Mouse (Mus musculus) monocyte, adult 2 months (primary cell): ENCODE measurements around the gene Per1.

Experiments
- DNase-seq, 2 experiments: peaks; one replicate each; pipeline ENCODE4 v3.0.0; 2022; ENCODE audit warnings: low spot score in 2 of 2, low read depth in 1 of 2

Per1 gene

DNA sequence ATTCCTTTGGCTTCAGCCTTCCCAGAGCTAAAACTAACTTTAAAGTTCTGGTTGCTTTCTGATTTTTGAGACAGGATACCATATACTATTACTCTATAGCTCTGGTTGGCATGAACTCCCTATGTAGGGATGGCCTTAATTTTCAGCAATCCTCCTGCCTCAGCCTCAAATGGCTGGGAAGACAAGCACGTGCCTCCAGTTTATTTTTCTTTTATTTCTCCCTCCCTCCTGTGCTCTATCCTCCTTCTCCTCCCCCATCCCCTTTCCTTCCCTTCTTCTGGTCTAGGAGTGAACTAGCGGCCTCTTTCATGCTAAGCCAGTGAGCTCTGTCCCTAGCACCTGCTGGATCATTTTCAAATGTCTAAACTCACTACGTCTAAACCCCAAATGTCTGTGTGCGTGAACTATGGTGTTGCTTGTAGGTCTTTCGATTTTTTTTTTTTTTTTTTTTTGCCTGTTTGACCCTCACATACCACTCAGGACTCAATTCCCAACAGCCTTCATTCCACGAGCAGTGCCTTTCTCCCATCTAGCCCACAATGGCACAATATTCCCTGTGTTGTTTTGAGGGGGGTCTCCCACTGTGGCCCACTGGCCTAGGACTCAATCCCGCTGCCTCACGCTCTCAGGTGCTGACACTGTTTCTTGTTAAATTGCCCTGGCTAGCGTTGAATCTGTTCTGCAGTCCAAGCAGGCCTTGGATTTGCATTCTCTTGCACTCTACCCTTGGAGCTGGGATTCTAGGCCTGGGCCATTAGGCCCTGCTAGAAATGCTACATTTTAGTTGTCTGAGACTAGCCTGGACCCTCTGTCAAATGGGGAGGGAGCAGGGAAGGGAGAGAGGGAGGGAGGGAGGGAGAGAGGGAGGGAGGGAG is 30.5 kb upstream of the Per1 start:
- DNase-seq = no peak

GRCm38 (mm10) chr11:69065394-69065925 is 29.6 kb upstream of the Per1 start:
- no peak for DNase-seq

- no peak for DNase-seq
These were observed 28.7 kb upstream of the Per1 start for GRCm38 (mm10) chr11:69066163-69066861.

DNA sequence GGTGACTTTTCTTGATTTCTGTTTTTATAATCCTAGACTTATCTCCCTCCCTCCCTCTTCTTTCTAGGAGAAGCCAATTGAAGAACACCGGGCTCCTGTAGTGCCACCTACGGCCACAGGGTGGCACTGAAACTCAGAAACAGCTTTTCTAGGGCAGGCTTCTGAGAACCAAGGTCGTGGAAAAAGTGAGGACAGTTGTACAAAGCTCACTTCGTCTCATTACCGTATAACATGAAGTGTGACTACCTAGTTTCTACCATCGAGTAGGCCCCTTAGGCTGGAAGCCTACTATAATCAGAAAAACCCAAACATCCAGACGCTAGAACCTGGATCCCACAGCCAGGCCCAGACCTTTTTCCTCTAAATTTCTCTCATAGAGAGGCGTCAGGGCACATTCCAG is 28.1 kb upstream of the Per1 start:
- DNase-seq = peak in 1 of 2 experiments; percentile 73

GRCm38 (mm10) chr11:69067601-69068000 is 27.4 kb upstream of the Per1 start:
- no peak for DNase-seq

GRCm38 (mm10) chr11:69070093-69070492 is 24.9 kb upstream of the Per1 start:
- no peak for DNase-seq

DNA sequence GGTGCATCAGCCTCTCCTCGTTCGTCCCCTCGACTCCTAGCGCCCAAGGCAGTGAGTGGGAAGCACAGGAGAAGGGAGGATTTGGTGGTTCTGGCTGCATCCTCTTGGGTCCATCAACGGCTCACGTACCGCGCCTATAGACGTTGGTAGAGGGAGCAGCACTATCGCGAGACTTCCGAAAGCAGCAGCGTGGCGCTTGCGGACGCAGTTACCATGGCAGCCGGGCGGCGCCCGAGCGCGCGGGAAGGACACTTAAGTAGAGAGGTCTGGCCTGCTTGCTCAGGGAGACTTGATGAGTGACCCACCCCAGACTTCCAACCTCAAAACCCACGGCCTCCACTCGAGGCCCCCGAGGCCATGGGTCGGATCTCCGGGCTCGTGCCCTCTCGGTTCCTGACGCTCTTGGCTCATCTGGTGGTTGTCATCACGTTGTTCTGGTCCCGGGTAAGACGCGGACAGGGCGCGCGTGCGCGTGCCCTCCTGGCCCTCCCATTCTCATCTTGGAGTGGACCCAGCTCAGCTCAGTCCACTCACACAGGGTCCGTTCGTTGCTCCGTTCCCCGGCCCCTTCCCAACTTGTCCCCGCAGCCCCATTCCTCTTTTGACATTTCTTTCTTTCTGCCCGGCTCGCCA is 24.3 kb upstream of the Per1 start, which contains the start of gene Tmem107:
Gene Tmem107, plus strand, starts transcription at position 217 of the 633 bp plus-strand sequence.
- DNase-seq = peak; percentile 73 to 84

- no peak for DNase-seq
These were observed 23.8 kb upstream of the Per1 start for GRCm38 (mm10) chr11:69071262-69071661.

DNA sequence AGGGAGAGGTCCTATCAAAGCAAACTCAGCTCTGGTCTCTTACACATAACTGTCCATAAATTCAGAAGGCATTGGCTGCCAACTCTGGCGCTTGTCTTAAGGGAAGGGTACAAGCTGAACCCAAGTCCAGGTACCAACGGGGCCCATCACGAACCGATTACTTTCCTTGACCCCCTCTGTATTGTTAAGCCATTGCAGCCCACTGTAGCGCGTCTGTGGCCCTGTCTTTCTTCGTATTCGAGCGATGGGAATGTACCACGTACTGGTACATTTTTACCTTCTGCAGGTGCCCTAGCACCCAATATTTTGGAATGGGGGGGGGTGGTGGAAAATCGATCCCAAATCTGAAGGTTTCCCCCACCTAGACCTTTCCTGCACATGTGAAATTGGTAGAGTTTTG is 22.8 kb upstream of the Per1 start:
- DNase-seq = no peak

- no peak for DNase-seq
These were observed 22.4 kb upstream of the Per1 start for GRCm38 (mm10) chr11:69072666-69073064.

DNA sequence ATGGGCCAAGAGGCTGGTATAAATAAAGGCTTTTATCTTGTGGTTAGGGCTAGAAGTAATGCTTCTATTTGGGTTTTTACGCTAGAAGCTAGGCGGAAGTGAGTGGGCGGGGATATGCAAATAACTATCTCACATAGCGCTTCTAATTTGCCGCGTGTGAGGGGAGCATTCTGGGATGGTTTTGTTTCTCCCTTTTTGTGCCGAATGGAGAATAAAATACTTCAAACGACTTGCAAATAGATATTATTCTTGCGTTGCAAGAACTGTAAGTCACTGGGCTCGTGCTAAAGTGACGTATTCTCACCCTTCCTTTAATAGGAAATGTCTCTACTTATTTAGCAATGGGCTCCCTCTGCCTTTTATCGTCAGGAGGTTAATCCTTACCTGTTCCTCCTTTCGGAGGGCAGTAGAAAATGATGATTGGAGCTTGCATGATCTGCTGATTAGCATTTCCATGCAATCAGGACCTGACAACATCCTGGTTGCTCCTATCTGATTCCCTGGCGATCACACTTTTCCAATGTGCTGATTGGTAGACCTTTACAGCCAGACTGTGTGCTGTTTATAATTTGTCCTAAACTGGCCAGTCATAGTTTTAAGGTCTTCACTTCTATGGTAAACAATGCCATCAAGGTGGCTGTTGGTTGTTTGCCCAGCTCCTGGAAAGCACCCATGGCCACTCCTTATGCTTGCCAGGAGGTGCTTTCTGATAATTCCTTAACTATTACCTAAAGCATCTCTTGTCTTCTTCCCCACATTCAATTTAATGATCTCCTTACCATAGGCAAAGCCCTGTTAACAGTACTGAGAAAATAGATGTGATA is 21.7 kb upstream of the Per1 start:
- DNase-seq = peak in 1 of 2 experiments; percentile 80

DNA sequence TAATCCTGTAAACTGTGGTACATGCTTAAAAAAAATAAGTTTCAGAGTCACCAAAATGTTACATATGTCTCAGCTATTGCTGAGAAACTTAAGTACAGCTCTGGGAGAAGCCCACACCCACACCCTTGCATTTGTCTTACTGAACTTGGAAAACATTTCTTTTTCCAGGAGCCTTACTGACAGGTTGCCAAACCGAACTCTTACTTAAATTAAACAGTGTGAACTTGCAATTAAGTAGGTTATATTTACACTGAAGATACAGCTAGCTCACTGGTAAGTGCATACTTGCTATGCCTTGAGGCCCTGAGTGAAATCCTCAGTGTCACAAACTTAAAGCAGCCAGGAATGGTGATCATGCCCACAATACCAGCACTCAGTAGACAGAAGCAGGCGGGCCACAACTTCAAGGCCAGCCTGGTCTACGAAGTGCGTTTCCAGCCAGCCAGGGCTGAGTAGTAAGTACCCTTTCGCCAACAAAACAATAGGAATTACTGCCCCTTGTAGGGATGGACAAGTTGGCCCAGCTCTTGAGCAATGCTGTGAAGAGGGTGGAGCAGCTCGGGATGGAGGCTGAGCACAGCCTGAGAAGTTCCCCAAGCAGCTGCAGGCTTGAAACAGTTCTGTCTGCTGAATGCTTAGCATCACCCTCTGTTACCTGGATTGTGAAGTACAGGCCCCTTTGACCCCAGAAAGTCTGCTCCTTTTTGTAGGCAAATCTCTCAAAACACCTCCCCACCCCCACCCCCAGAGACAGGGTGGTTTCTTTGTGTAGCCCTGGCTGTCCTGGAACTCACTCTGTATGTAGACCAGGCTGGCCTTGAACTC is 20.9 kb upstream of the Per1 start:
- DNase-seq = no peak

DNA sequence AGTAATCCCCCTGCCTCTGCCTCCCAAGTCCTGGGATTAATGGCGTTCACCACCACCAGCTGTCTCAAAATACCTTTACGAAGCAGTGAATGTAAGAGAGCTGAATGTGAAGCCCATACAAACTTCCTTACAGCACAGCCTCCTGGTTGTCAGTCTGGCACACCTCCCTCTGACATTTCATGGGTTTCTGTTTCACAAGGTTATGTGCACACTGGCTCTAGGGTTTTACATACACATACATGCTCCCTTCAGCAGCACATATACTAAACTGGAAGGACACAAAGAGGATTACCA is 20.3 kb upstream of the Per1 start:
- no peak for DNase-seq

- no peak for DNase-seq
These were observed 19.1 kb upstream of the Per1 start for GRCm38 (mm10) chr11:69075764-69076479.

DNA sequence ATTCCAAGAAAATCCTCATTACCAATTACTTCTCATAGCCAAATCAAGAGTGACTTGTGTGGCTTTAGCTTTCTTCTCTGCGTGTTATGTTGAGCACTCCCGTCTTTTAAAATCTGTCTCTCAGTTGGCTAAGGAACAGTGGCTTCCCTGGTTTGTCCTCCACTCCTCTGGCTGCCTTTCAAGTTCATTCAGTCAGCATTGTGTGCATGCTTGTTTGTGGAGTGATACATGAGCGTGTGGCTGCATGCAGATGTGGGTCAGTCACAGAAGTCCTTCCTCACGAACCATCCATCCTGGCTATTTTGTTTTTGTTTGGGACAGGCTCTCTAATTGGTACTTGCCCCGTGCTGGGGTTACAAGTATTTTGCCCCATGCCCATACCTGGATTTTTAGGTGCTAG is 18.4 kb upstream of the Per1 start:
- no peak for DNase-seq

DNA sequence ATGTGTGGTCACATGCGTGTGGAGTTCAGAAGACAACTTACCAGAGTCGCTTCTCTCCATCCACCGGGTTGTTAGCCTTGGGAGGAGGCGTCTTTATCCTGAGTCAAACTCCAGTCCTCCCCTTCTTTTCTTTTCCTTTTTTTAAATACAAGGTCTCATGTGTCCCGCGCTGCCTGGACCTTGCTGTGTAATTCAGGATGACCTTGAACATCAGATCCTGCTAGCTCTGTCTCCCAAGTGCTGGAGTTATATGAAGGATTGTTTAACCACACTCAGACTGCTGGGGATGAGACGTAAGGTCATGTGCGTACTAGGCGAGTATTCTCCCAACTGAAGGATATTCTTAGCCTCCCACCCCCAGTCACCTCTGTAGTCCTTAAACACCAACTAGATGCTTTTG is 17.7 kb upstream of the Per1 start:
- DNase-seq = no peak

DNA sequence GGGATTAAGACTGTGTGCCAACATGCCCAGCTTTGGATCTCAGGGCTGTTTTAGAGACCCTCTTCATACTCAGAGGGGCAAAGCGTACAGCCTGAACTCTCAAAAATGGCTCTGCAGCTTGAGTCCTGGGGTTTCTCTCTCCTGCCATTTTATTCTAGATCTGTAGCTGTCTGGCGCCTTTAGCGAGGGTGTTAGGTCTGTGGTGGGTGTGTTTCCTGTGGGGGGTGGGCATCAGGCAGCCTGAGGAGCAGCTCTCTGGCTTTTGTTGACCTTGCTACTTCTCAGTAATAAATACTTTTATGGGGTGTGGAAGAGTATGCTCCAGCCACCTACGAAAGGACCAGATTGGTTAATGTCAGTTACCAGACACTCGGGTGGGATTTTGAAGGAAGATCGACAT is 17.0 kb upstream of the Per1 start:
- no peak for DNase-seq

DNA sequence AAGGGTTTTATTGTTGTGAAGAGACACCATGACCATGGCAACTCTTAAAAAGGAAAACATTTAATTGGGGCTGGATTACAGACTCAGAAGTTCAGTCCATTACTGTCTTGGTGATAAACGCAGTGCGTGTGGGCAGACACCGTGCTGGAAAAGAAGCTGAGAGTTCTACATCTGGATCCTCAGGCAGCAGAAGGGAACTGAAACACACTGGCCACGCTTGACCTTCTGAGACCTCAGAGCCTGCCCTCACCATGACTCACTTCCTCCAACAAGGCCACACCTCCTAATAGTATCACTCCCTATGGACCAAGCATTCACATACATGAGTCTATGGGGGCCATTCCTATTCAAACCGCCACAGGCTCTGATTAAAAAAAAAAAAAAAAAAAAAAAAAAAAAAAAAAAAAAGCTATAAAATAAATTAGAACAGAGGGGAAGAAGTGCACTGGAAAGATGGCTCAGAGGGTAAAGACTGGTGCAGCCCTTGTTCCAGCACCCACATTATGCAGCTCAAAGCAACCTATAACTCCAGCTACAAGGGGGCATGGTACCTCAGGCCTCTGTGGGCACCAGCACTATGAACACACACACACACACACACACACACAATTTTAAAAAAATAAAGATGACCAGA is 16.1 kb upstream of the Per1 start:
- peak in 1 of 2 experiments; percentile 55 for DNase-seq
